Mouse (Mus musculus) ES-E14 (cell line): ENCODE measurements at regions not wholly inside any gene's neighbourhood (a gene's known extent, or its start where the extent isn't known, plus 50 kb on each side); places are given as distances from the start of the nearest gene placed in this dataset.
A peak's percentile ranks its signal among the peaks of the same experiment; 100 is the strongest.

Source experiments
- DNase-seq: peaks from one replicate; pipeline ENCODE4 v3.0.0-alpha.2; 2013; ENCODE audit warnings: low read depth, low spot score
- H3K27ac ChIP-seq: 2 replicates; pipeline ENCODE4 v1.5.1; 2012; ENCODE audit warnings: low read depth, mild to moderate bottlenecking, low read length, moderate library complexity, mixed read lengths; ENCODE audit not compliant: poor library complexity, insufficient read depth, severe bottlenecking
- H3K36me3 ChIP-seq: 2 replicates; pipeline ENCODE4 v1.6.1; 2012; ENCODE audit warnings: mild to moderate bottlenecking, low read length, moderate library complexity, mixed read lengths; ENCODE audit not compliant: control insufficient read depth, poor library complexity, insufficient read depth, severe bottlenecking
- H3K4me1 ChIP-seq, 2 experiments: fragments of 150-350 bp in 1 of 2; sonication (generic) in 1 of 2; 2 replicates each; pipeline ENCODE4 v1.6.1; 2012; ENCODE audit warnings: low read length in 2 of 2, mild to moderate bottlenecking in 1 of 2, mixed read lengths in 1 of 2; ENCODE audit not compliant: control insufficient read depth in 2 of 2, insufficient read depth in 2 of 2, poor library complexity in 1 of 2
- H3K4me3 ChIP-seq, 2 experiments: fragments of 150-350 bp in 1 of 2; sonication (generic) in 1 of 2; 2 replicates each; pipeline ENCODE4 v1.5.1; 2012; ENCODE audit warnings: low read length in 2 of 2, low read depth in 1 of 2, mild to moderate bottlenecking in 1 of 2, mixed read lengths in 1 of 2; ENCODE audit not compliant: insufficient read depth in 1 of 2, poor library complexity in 1 of 2, severe bottlenecking in 1 of 2
- H3K9ac ChIP-seq: 2 replicates; pipeline ENCODE4 v1.6.1; 2012; ENCODE audit warnings: low read depth, mild to moderate bottlenecking, low read length, mixed read lengths; ENCODE audit not compliant: poor library complexity, insufficient read depth, severe bottlenecking
- H3K9me3 ChIP-seq: fragments of 150-350 bp; sonication (generic); 2 replicates; pipeline ENCODE4 v1.6.1; 2012; ENCODE audit warnings: low read depth, mild to moderate bottlenecking, low read length; ENCODE audit not compliant: control insufficient read depth, insufficient read depth
- CHD2 ChIP-seq: IDR thresholded peaks from 2 replicates; pipeline ENCODE4 v1.6.1; 2014; ENCODE audit warnings: mild to moderate bottlenecking, low read depth, low read length, inconsistent platforms
- HCFC1 ChIP-seq: IDR thresholded peaks from 2 replicates; pipeline ENCODE4 v1.6.1; 2012; ENCODE audit warnings: low read length, inconsistent platforms, borderline replicate concordance; ENCODE audit not compliant: insufficient read depth
- MAFK ChIP-seq: IDR thresholded peaks from 2 replicates; pipeline ENCODE4 v1.6.1; 2014; ENCODE audit warnings: mild to moderate bottlenecking, low read depth, low read length, inconsistent platforms; ENCODE audit not compliant: insufficient read depth
- ZC3H11A ChIP-seq: IDR thresholded peaks from 2 replicates; pipeline ENCODE4 v1.6.1; 2012; ENCODE audit warnings: low read depth, mild to moderate bottlenecking, inconsistent platforms, low read length, borderline replicate concordance
- ZNF384 ChIP-seq: IDR thresholded peaks from 2 replicates; pipeline ENCODE4 v1.6.1; 2012; ENCODE audit warnings: low read depth, low read length, inconsistent platforms
- in situ Hi-C, 2 experiments: fragments of 600-800 bp; cut with MboI; formaldehyde crosslinking; loops; one replicate each; pipeline ENCODE4 v1.15.1; 2025; ENCODE audit warnings: low sequenced_read_pairs in 2 of 2, inconsistent platforms in 1 of 2; ENCODE audit not compliant: unreplicated experiment in 2 of 2

GRCm38 (mm10) chr2:106318695-106319266 lies 315.4 kb upstream of the Dnajc24 start:
- H3K4me1 ChIP-seq, result no peaks in the 10 kb centered on the region
- DNase-seq, result no peak
- no peak for TF ChIP-seq MAFK
- TF ChIP-seq ZC3H11A, result no peak
- no peak for TF ChIP-seq ZNF384
- no peaks in the 10 kb centered on the region for H3K9me3 ChIP-seq
- no peak overlapping the region for H3K4me3 ChIP-seq
- no peaks in the 10 kb centered on the region for H3K36me3 ChIP-seq
- in situ Hi-C loops, result no loop called here
- no peak overlapping the region for H3K9ac ChIP-seq
- H3K27ac ChIP-seq, result no peak overlapping the region

- DNase-seq, result no peak
- Histone ChIP-seq H3K9me3 (no peaks in the 10 kb centered on the region), H3K9ac (no peak overlapping the region), H3K4me3 (no peak overlapping the region), H3K27ac (no peak overlapping the region), H3K36me3 (no peaks in the 10 kb centered on the region), H3K4me1 (no peaks in the 10 kb centered on the region)
- TF ChIP-seq HCFC1 (no peak), CHD2 (no peak), MAFK (no peak), ZNF384 (no peak), ZC3H11A (no peak)
- in situ Hi-C loops, result no loop called here
Observed at GRCm38 (mm10) chr2:106346781-106347180, 343.4 kb upstream of the Dnajc24 start.

- Histone ChIP-seq H3K4me3 (no peak overlapping the region), H3K36me3 (no peaks in the 10 kb centered on the region), H3K9ac (no peak overlapping the region), H3K9me3 (no peaks in the 10 kb centered on the region), H3K4me1 (no peaks in the 10 kb centered on the region), H3K27ac (no peak overlapping the region)
- TF ChIP-seq ZNF384 (no peak), CHD2 (no peak), HCFC1 (no peak), MAFK (no peak), ZC3H11A (no peak)
- no peak for DNase-seq
- in situ Hi-C loops, result no loop called here
Observed at GRCm38 (mm10) chr2:106347249-106347648, 343.9 kb upstream of the Dnajc24 start.

GRCm38 (mm10) chr2:106355565-106355964 lies 337.5 kb upstream of the Mpped2 start:
- H3K9ac ChIP-seq, result no peak overlapping the region
- no peaks in the 10 kb centered on the region for H3K36me3 ChIP-seq
- no peaks in the 10 kb centered on the region for H3K4me1 ChIP-seq
- no peak for DNase-seq
- H3K27ac ChIP-seq, result no peak overlapping the region
- in situ Hi-C loops, result loop anchor here (5.0 to 10.0 kb wide), 2 partner anchors 599 to 602 kb away; no protein-coding TSS in a partner anchor
- no peaks in the 10 kb centered on the region for H3K9me3 ChIP-seq
- H3K4me3 ChIP-seq, result no peak overlapping the region
- TF ChIP-seq MAFK (no peak), CHD2 (no peak), HCFC1 (no peak), ZC3H11A (no peak), ZNF384 (no peak)

- in situ Hi-C loops, result loop anchor here (5.0 to 10.0 kb wide), 2 partner anchors 599 to 601 kb away; no protein-coding TSS in a partner anchor
- TF ChIP-seq ZNF384, result no peak
- TF ChIP-seq HCFC1, result no peak
- TF ChIP-seq ZC3H11A, result peak; percentile 97
- no peaks in the 10 kb centered on the region for H3K4me1 ChIP-seq
- no peak overlapping the region for H3K9ac ChIP-seq
- DNase-seq, result peak; percentile 43
- H3K4me3 ChIP-seq, result no peak overlapping the region
- no peaks in the 10 kb centered on the region for H3K9me3 ChIP-seq
- H3K36me3 ChIP-seq, result no peaks in the 10 kb centered on the region
- no peak overlapping the region for H3K27ac ChIP-seq
Observed at GRCm38 (mm10) chr2:106355984-106356547, 337.0 kb upstream of the Mpped2 start.
